Mouse (Mus musculus) embryo, embryonic 10.5 days (tissue): ENCODE results near the gene Paip2b.
"Not testable (repeated sequence)": the region's sequence is repeated elsewhere in the genome, so short reads cannot be mapped to it uniquely, and the experiment has no call there.

Experiments
- DNase-seq: peaks from one replicate; pipeline ENCODE4 v3.0.0-alpha.2; 2015; ENCODE audit warnings: low spot score

The Paip2b gene

GRCm38 (mm10) chr6:83831606-83832123, at the start of gene Paip2b:
Gene Paip2b (minus strand): TSS chr6:83831741.
- DNase-seq, result peak; percentile 100

- DNase-seq, result peak; percentile 87
Observed at GRCm38 (mm10) chr6:83879815-83880214, 48.3 kb upstream of the Paip2b start.

- peak; percentile 53 for DNase-seq
Observed at GRCm38 (mm10) chr6:83867598-83868585, 36.4 kb upstream of the Paip2b start.

GRCm38 (mm10) chr6:83866954-83867597, 35.5 kb upstream of the Paip2b start, which contains the start of gene Zfp638:
Gene Zfp638 (plus strand): TSS chr6:83867109.
- peak; percentile 95 for DNase-seq

GRCm38 (mm10) chr6:83866423-83866822, 34.9 kb upstream of the Paip2b start:
- no peak for DNase-seq

GRCm38 (mm10) chr6:83863538-83863937, 32.0 kb upstream of the Paip2b start:
- DNase-seq, result no peak

GRCm38 (mm10) chr6:83860033-83860432, 28.5 kb upstream of the Paip2b start:
- no peak for DNase-seq

- peak; percentile 36 for DNase-seq
Observed at GRCm38 (mm10) chr6:83857476-83857875, 25.9 kb upstream of the Paip2b start.

GRCm38 (mm10) chr6:83849446-83849845, 17.9 kb upstream of the Paip2b start:
- DNase-seq, result no peak

GRCm38 (mm10) chr6:83846141-83846540, 14.6 kb upstream of the Paip2b start:
- no peak for DNase-seq

GRCm38 (mm10) chr6:83844913-83845312, 13.4 kb upstream of the Paip2b start:
- DNase-seq, result no peak

- DNase-seq, result no peak
Observed at GRCm38 (mm10) chr6:83840086-83840485, 8.5 kb upstream of the Paip2b start.

GRCm38 (mm10) chr6:83838046-83838445, 6.5 kb upstream of the Paip2b start:
- no peak for DNase-seq

GRCm38 (mm10) chr6:83836826-83837225, 5.3 kb upstream of the Paip2b start:
- no peak for DNase-seq

- DNase-seq, result not testable (repeated sequence)
Observed at GRCm38 (mm10) chr6:83832393-83832792, 852 bp upstream of the Paip2b start.

- DNase-seq, result peak; percentile 52
Observed at GRCm38 (mm10) chr6:83830941-83831605, 468 bp downstream of the Paip2b start.

- DNase-seq, result no peak
Observed at GRCm38 (mm10) chr6:83821856-83822255, 9.7 kb downstream of the Paip2b start.

- DNase-seq, result no peak
Observed at GRCm38 (mm10) chr6:83820727-83821515, 10.6 kb downstream of the Paip2b start.

- no peak for DNase-seq
Observed at GRCm38 (mm10) chr6:83818996-83819395, 12.5 kb downstream of the Paip2b start.

- DNase-seq, result no peak
Observed at GRCm38 (mm10) chr6:83815801-83816200, 15.7 kb downstream of the Paip2b start.

- DNase-seq, result no peak
Observed at GRCm38 (mm10) chr6:83802846-83803245, 28.7 kb downstream of the Paip2b start.
